Mouse (Mus musculus) lung, postnatal 10 days (tissue): Measurements from ENCODE around the gene Ap1g2.
A peak's percentile ranks its signal among the peaks of the same experiment; 100 is the strongest.

Experiments
- DNase-seq: peaks from one replicate; pipeline ENCODE4 v3.0.0; 2021

Ap1g2 gene

GRCm38 (mm10) chr14:55113351-55113974 lies 7.1 kb upstream of the Ap1g2 start:
- no peak for DNase-seq

GRCm38 (mm10) chr14:55111720-55112119 lies 5.3 kb upstream of the Ap1g2 start:
- no peak for DNase-seq

- no peak for DNase-seq
Measured at GRCm38 (mm10) chr14:55110076-55110475, 3.7 kb upstream of the Ap1g2 start.

- no peak for DNase-seq
Measured at GRCm38 (mm10) chr14:55109048-55109873, 2.9 kb upstream of the Ap1g2 start.

- no peak for DNase-seq
Measured at GRCm38 (mm10) chr14:55108202-55108870, 1.9 kb upstream of the Ap1g2 start.

- no peak for DNase-seq
Measured at GRCm38 (mm10) chr14:55106990-55107389, 597 bp upstream of the Ap1g2 start.

GRCm38 (mm10) chr14:55105386-55105785 lies 1.0 kb downstream of the Ap1g2 start:
- DNase-seq, result no peak

- DNase-seq, result no peak
Measured at GRCm38 (mm10) chr14:55104365-55104764, 2.0 kb downstream of the Ap1g2 start.

- DNase-seq, result no peak
Measured at GRCm38 (mm10) chr14:55102253-55102785, 4.1 kb downstream of the Ap1g2 start.

GRCm38 (mm10) chr14:55101592-55101991 lies 4.8 kb downstream of the Ap1g2 start:
- DNase-seq, result peak; percentile 77

GRCm38 (mm10) chr14:55098067-55098466 lies 8.3 kb downstream of the Ap1g2 start:
- DNase-seq, result peak; percentile 68

- no peak for DNase-seq
Measured at GRCm38 (mm10) chr14:55097646-55098045, 8.7 kb downstream of the Ap1g2 start.

GRCm38 (mm10) chr14:55096573-55097087 lies 9.8 kb downstream of the Ap1g2 start:
- DNase-seq, result no peak

- no peak for DNase-seq
Measured at GRCm38 (mm10) chr14:55095671-55096070, 10.7 kb downstream of the Ap1g2 start.

- DNase-seq, result no peak
Measured at GRCm38 (mm10) chr14:55095263-55095662, 11.1 kb downstream of the Ap1g2 start.

- DNase-seq, result peak; percentile 86
Measured at GRCm38 (mm10) chr14:55094704-55095231, 11.6 kb downstream of the Ap1g2 start, which contains the start of gene Thtpa. Gene Thtpa (plus strand): TSS chr14:55094784.

- DNase-seq, result no peak
Measured at GRCm38 (mm10) chr14:55093927-55094326, 12.5 kb downstream of the Ap1g2 start.

GRCm38 (mm10) chr14:55092011-55092577 lies 14.3 kb downstream of the Ap1g2 start, which contains the start of gene Zfhx2:
Gene Zfhx2 (minus strand): TSS chr14:55092324.
- peak; percentile 94 for DNase-seq

- DNase-seq, result no peak
Measured at GRCm38 (mm10) chr14:55091209-55091865, 15.1 kb downstream of the Ap1g2 start.

GRCm38 (mm10) chr14:55089199-55089947 lies 17.0 kb downstream of the Ap1g2 start:
- peak; percentile 47 for DNase-seq

- DNase-seq, result no peak
Measured at GRCm38 (mm10) chr14:55086009-55086514, 20.3 kb downstream of the Ap1g2 start.
